Mouse (Mus musculus) embryonic facial prominence, embryonic 14.5 days (tissue): ENCODE results near the gene Klhl41. TPM values are rescaled to one million over a fixed set of nuclear protein-coding genes. Genes with fewer than 3 reads are reported as not detected.

Experiments used
- ATAC-seq: fragments of 200-750 bp; cut with Nextera tagmentation; 2 replicates; pipeline ENCODE4 v1.8.0; 2017; ENCODE audit warnings: low read depth, moderate number of reproducible peaks, moderate TSS enrichment
- DNase-seq: peaks from one replicate; pipeline ENCODE4 v3.0.0-alpha.2; 2015; ENCODE audit warnings: low spot score
- H3K27ac ChIP-seq: fragments of 300-500 bp; sonication (generic); replicated peaks from 2 replicates; pipeline ENCODE4 v1.5.1; 2014; ENCODE audit warnings: low read depth, mild to moderate bottlenecking, low read length, moderate library complexity
- H3K27me3 ChIP-seq: fragments of 300-500 bp; sonication (generic); replicated peaks from 2 replicates; pipeline ENCODE4 v1.6.1; 2014; ENCODE audit warnings: low read length; ENCODE audit not compliant: control insufficient read depth, insufficient read depth
- H3K36me3 ChIP-seq: fragments of 300-500 bp; sonication (generic); 2 replicates; pipeline ENCODE4 v1.6.1; 2014; ENCODE audit warnings: low read length, mixed read lengths; ENCODE audit not compliant: control insufficient read depth, insufficient read depth
- H3K4me1 ChIP-seq: fragments of 300-500 bp; sonication (generic); 2 replicates; pipeline ENCODE4 v1.6.1; 2014; ENCODE audit warnings: antibody characterized with exemption, low read length; ENCODE audit not compliant: control insufficient read depth, insufficient read depth
- H3K4me2 ChIP-seq: fragments of 300-500 bp; sonication (generic); 2 replicates; pipeline ENCODE4 v1.6.1; 2014; ENCODE audit warnings: low read depth, mild to moderate bottlenecking, low read length, moderate library complexity, mixed read lengths
- H3K4me3 ChIP-seq: fragments of 300-500 bp; sonication (generic); 2 replicates; pipeline ENCODE4 v1.5.1; 2014; ENCODE audit warnings: low read depth, mild to moderate bottlenecking, low read length
- H3K9ac ChIP-seq: fragments of 300-500 bp; sonication (generic); 2 replicates; pipeline ENCODE4 v1.6.1; 2014; ENCODE audit warnings: low read depth, mild to moderate bottlenecking, low read length, moderate library complexity, mixed read lengths
- H3K9me3 ChIP-seq: fragments of 300-500 bp; sonication (generic); 2 replicates; pipeline ENCODE4 v1.6.1; 2016; ENCODE audit warnings: low read length; ENCODE audit not compliant: control insufficient read depth
- WGBS: fragments of 180-500 bp; shearing (Covaris S2); extraction: QIAGEN DNeasy Blood & Tissue Kit; methylation state at CpG from one replicate; pipeline ENCODE4 v1.1.7; 2014; 5-methylcytosine and 5-hydroxymethylcytosine counted together
- polyA plus RNA-seq: library from polyadenylated mRNA; unstranded; fragments of >200 nt; fragmentation: Nextera tagmentation; extraction: Ambion mirVana; gene quantifications from 2 replicates; pipeline ENCODE4 v1.2.1, GENCODE M21; 2014

Klhl41 gene
- polyA plus RNA-seq, 1 experiment from 2014 or later, result 34.1 TPM

- H3K4me1 ChIP-seq, result no peaks in the 10 kb centered on the region
- no peak for ATAC-seq
- H3K4me3 ChIP-seq, result no peak overlapping the region
- H3K36me3 ChIP-seq, result peaks cover 51% of the 10 kb centered on the region
- 94% methylated on average over 11 of the region's 11 CpGs for WGBS
- H3K27ac ChIP-seq, result no peak overlapping the region
- no peak overlapping the region for H3K9ac ChIP-seq
- no peaks in the 10 kb centered on the region for H3K27me3 ChIP-seq
- no peaks in the 10 kb centered on the region for H3K9me3 ChIP-seq
- DNase-seq, result no peak
- H3K4me2 ChIP-seq, result no peak overlapping the region
Observed at GRCm38 (mm10) chr2:69693501-69693900, 23.6 kb downstream of the Klhl41 start.

GRCm38 (mm10) chr2:69700446-69700845 is 30.5 kb downstream of the Klhl41 start:
- DNase-seq, result no peak
- no peak overlapping the region for H3K9ac ChIP-seq
- H3K27me3 ChIP-seq, result no peaks in the 10 kb centered on the region
- no peaks in the 10 kb centered on the region for H3K4me1 ChIP-seq
- ATAC-seq, result no peak
- H3K9me3 ChIP-seq, result no peaks in the 10 kb centered on the region
- H3K4me2 ChIP-seq, result no peak overlapping the region
- WGBS, result 90% methylated on average over 8 of the region's 8 CpGs
- H3K27ac ChIP-seq, result no peak overlapping the region
- no peak overlapping the region for H3K4me3 ChIP-seq
- peaks cover 41% of the 10 kb centered on the region for H3K36me3 ChIP-seq

- H3K9me3 ChIP-seq, result no peaks in the 10 kb centered on the region
- H3K4me3 ChIP-seq, result no peak overlapping the region
- no peaks in the 10 kb centered on the region for H3K27me3 ChIP-seq
- no peak for ATAC-seq
- peaks cover 6% of the 10 kb centered on the region; the same call in 1 of the 2 replicates for H3K36me3 ChIP-seq
- no peak overlapping the region for H3K27ac ChIP-seq
- 87% methylated on average over 14 of the region's 14 CpGs for WGBS
- peaks cover 5% of the 10 kb centered on the region; the same call in 1 of the 2 replicates for H3K4me1 ChIP-seq
- peak overlapping the region; percentile 68; the same call in 1 of the 2 replicates for H3K4me2 ChIP-seq
- no peak overlapping the region for H3K9ac ChIP-seq
- DNase-seq, result no peak
Observed at GRCm38 (mm10) chr2:69712171-69712570, 42.3 kb downstream of the Klhl41 start.

GRCm38 (mm10) chr2:69712981-69713625 is 43.2 kb downstream of the Klhl41 start, which contains the start of gene Fastkd1:
TSS of gene Fastkd1 (minus strand) at chr2:69713516.
- H3K27me3 ChIP-seq, result no peaks in the 10 kb centered on the region
- ATAC-seq (peak; percentile 99), DNase-seq (peak; percentile 96)
- H3K4me1 ChIP-seq, result peaks cover 5% of the 10 kb centered on the region; the same call in 1 of the 2 replicates
- H3K36me3 ChIP-seq, result peaks cover 4% of the 10 kb centered on the region; the same call in 1 of the 2 replicates
- H3K9me3 ChIP-seq, result no peaks in the 10 kb centered on the region
- under 1% methylated on average over 39 of the region's 39 CpGs for WGBS
- peak within 1 kb of the TSS; percentile 74 for H3K4me3 ChIP-seq
- H3K9ac ChIP-seq, result peak within 1 kb of the TSS; percentile 78
- H3K27ac ChIP-seq, result no peak within 1 kb of the TSS
- H3K4me2 ChIP-seq, result peak within 1 kb of the TSS; percentile 68

- Histone ChIP-seq H3K4me3 (peak overlapping the region; percentile 74), H3K27ac (no peak overlapping the region), H3K4me2 (peak overlapping the region; percentile 68), H3K9me3 (no peaks in the 10 kb centered on the region), H3K4me1 (peaks cover 5% of the 10 kb centered on the region; the same call in 1 of the 2 replicates), H3K27me3 (no peaks in the 10 kb centered on the region), H3K36me3 (no peaks in the 10 kb centered on the region), H3K9ac (no peak overlapping the region)
- ATAC-seq (no peak), DNase-seq (no peak)
- WGBS, result 24% methylated on average over 4 of the region's 4 CpGs
Observed at GRCm38 (mm10) chr2:69713626-69714014, 43.7 kb downstream of the Klhl41 start.

GRCm38 (mm10) chr2:69714126-69714525 is 44.2 kb downstream of the Klhl41 start:
- no peak overlapping the region for H3K4me2 ChIP-seq
- H3K4me3 ChIP-seq, result no peak overlapping the region
- no peak for ATAC-seq
- H3K9me3 ChIP-seq, result no peaks in the 10 kb centered on the region
- 82% methylated on average over 5 of the region's 5 CpGs for WGBS
- H3K9ac ChIP-seq, result no peak overlapping the region
- no peak for DNase-seq
- H3K4me1 ChIP-seq, result peaks cover 5% of the 10 kb centered on the region; the same call in 1 of the 2 replicates
- no peaks in the 10 kb centered on the region for H3K36me3 ChIP-seq
- no peak overlapping the region for H3K27ac ChIP-seq
- no peaks in the 10 kb centered on the region for H3K27me3 ChIP-seq

GRCm38 (mm10) chr2:69716483-69716882 is 46.6 kb downstream of the Klhl41 start:
- Histone ChIP-seq H3K4me2 (no peak overlapping the region), H3K27me3 (no peaks in the 10 kb centered on the region), H3K36me3 (no peaks in the 10 kb centered on the region), H3K27ac (no peak overlapping the region), H3K9ac (no peak overlapping the region), H3K4me1 (peaks cover 5% of the 10 kb centered on the region; the same call in 1 of the 2 replicates), H3K9me3 (no peaks in the 10 kb centered on the region), H3K4me3 (no peak overlapping the region)
- 73% methylated on average over 3 of the region's 3 CpGs for WGBS
- no peak for ATAC-seq
- DNase-seq, result no peak

GRCm38 (mm10) chr2:69719121-69719520 is 49.2 kb downstream of the Klhl41 start:
- Histone ChIP-seq H3K27ac (no peak overlapping the region), H3K9me3 (no peaks in the 10 kb centered on the region), H3K27me3 (no peaks in the 10 kb centered on the region), H3K4me2 (no peak overlapping the region), H3K4me1 (peaks cover 3% of the 10 kb centered on the region), H3K4me3 (no peak overlapping the region), H3K36me3 (no peaks in the 10 kb centered on the region), H3K9ac (no peak overlapping the region)
- DNase-seq, result no peak
- no peak for ATAC-seq
- 76% methylated on average over 1 of the region's 1 CpGs for WGBS

- no peaks in the 10 kb centered on the region for H3K27me3 ChIP-seq
- 4% methylated on average over 12 of the region's 12 CpGs for WGBS
- no peak; the same call in 1 of the 2 replicates for ATAC-seq
Observed at GRCm38 (mm10) chr2:69722273-69722649, 52.3 kb downstream of the Klhl41 start, which contains the start of gene Ppig. TSS of gene Ppig (plus strand) at chr2:69722545.

More at GRCm38 (mm10) chr2:69722273-69722649, 52.3 kb downstream of the Klhl41 start, which contains the start of gene Ppig:
- Histone ChIP-seq H3K4me2 (peak within 1 kb of the TSS; percentile 57), H3K4me1 (peaks cover 8% of the 10 kb centered on the region), H3K9me3 (no peaks in the 10 kb centered on the region), H3K9ac (peak within 1 kb of the TSS; percentile 83), H3K27ac (peak within 1 kb of the TSS; percentile 89), H3K4me3 (peak within 1 kb of the TSS; percentile 78), H3K36me3 (no peaks in the 10 kb centered on the region)
- peak; percentile 1 for DNase-seq
